Mouse (Mus musculus) G1E (cell line): ENCODE results near the gene Tnf.

ENCODE experiments used
- CTCF ChIP-seq: IDR thresholded peaks from 2 replicates; pipeline ENCODE4 v1.5.1; 2012; ENCODE audit warnings: low read depth, low read length, inconsistent platforms, mixed read lengths
- GATA1 ChIP-seq: IDR thresholded peaks from 2 replicates; pipeline ENCODE4 v1.6.1; 2012; ENCODE audit warnings: borderline replicate concordance, low read length, inconsistent platforms, mixed read lengths

DNA sequence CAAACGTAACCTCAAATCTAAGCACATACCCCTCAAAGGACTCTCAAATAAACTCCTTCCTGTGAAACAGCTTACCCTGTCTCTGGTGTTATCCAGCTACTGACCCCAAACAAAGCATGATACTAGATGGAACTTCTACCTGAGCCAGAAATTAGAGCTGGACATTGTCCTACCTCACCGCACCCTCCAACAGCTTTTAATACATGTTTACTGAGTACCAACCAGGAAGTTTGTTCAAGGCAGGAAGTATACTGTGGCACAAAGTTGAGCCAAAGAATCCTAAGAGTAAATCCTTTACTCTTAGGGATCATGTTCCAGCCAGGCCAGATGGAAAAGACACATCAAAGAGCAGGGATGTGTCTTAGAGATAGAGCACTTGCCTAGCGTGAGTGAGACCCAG is 8.8 kb upstream of the Tnf start:
- TF ChIP-seq CTCF (no peak), GATA1 (no peak)
